Mouse (Mus musculus): Measurements from ENCODE around the gene Mmab. TPM values are rescaled to one million over a fixed set of nuclear protein-coding genes. Genes with fewer than 3 reads are reported as not detected.

Mmab gene
- 34.3 and 35.6 TPM in 2 replicates for polyA plus RNA-seq (2014; fragmentation: Nextera tagmentation; extraction: Ambion mirVana)

DNA sequence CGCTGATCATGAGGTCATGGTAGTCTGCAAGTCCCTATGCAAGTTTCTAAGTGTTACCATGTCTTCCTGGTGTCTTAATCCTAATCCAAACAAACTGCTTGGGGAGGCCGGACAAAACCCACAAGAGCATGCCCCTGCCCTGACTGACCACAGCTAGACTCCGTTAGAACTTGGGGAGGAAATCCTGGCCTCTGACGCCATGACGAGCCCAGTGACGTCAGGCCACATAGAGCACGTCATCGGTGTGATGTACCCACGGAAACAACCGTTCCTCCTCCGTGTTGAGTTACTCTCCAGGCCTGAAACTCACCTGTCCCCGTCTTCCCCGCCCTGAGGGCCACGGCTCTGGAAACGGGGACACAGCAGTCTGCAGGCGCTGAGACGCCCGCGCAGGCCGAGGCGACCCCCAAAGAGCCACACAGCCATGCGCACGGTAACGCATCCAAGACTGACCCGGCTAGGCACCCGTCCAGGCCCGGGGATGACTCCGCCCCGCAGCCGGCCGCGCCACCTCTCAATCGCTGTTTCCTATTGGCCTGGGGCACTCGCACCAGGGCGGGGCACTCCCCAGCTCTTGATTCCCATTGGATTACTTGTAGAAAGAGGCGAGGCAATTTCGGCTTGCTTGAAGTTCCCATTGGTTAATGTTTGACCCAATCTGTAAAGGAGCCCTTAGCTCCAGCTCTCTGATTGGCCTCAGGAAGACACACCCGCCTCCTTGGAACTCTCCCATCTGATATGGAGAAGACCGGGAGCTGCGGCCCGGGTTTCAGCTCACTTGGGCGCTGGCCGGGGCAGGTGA, at the start of gene Mmab, which contains the start of gene Mvk:
Gene Mmab, minus strand, starts transcription at position 495 of the 802 bp plus-strand sequence.
Gene Mvk, plus strand, starts transcription at position 704 of the 802 bp plus-strand sequence.
- H3K4me3 ChIP-seq (ENCODE audit: low read depth, low read length): peak within 1 kb of the TSS; percentile 82
- H3K27me3 ChIP-seq (replicated peaks; ENCODE audit: control insufficient read depth, insufficient read depth, low read length): no peaks in the 10 kb centered on the region
- peaks cover 8% of the 10 kb centered on the region for H3K4me1 ChIP-seq (replicated peaks; ENCODE audit: control insufficient read depth, insufficient read depth, low read length)
- DNase-seq (ENCODE audit: low spot score): peak; percentile 100
- WGBS: 1% methylated on average over 43 of the region's 43 CpGs
- H3K9me3 ChIP-seq (ENCODE audit: control insufficient read depth, low read length): no peaks in the 10 kb centered on the region
- peak within 1 kb of the TSS; percentile 25; the same call in 1 of the 2 replicates for H3K27ac ChIP-seq (ENCODE audit: low read depth)
- peak within 1 kb of the TSS; percentile 65 for H3K9ac ChIP-seq (ENCODE audit: low read length)
- ATAC-seq (replicated peaks; ENCODE audit: low FRiP score, low TSS enrichment, low read depth): peak; percentile 98
- peak within 1 kb of the TSS; percentile 95 for H3K4me2 ChIP-seq (ENCODE audit: low read length)
- peaks cover 25% of the 10 kb centered on the region for H3K36me3 ChIP-seq (ENCODE audit: control insufficient read depth, insufficient read depth, low read length)

DNA sequence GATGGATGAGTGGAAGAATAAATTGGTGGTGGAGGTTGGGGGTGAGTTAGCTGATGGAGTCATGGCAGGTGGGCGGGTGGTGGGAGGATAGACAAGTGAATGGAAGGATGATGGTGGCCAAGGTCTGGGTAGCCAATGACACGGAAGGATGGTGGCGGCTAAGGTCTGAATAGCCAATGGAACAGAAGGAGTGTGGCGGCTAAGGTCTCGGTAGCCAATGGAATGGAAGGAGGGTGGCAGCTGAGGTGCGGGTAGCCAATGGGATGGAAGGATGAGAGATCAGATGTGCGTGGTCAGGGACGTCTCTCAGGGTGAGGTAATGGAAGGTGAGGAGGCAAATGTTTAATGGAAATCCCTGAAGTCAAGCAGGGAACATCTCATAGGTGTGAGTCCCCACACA, 46.4 kb upstream of the Mmab start:
- H3K36me3 ChIP-seq (ENCODE audit: control insufficient read depth, insufficient read depth, low read length): no peaks in the 10 kb centered on the region
- H3K4me1 ChIP-seq (replicated peaks; ENCODE audit: control insufficient read depth, insufficient read depth, low read length): 0 out of 2 replicates have a peak, but pooled peaks cover 2% of the 10 kb centered on the region
- WGBS: 94% methylated on average over 8 of the region's 8 CpGs
- ATAC-seq (replicated peaks; ENCODE audit: low FRiP score, low TSS enrichment, low read depth) (no peak), DNase-seq (ENCODE audit: low spot score) (no peak)
- H3K27me3 ChIP-seq (replicated peaks; ENCODE audit: control insufficient read depth, insufficient read depth, low read length): no peaks in the 10 kb centered on the region
- no peaks in the 10 kb centered on the region for H3K9me3 ChIP-seq (ENCODE audit: control insufficient read depth, low read length)
- H3K27ac ChIP-seq (ENCODE audit: low read depth): no peak overlapping the region
- no peak overlapping the region for H3K4me3 ChIP-seq (ENCODE audit: low read depth, low read length)
- no peak overlapping the region for H3K9ac ChIP-seq (ENCODE audit: low read length)
- no peak overlapping the region for H3K4me2 ChIP-seq (ENCODE audit: low read length)

DNA sequence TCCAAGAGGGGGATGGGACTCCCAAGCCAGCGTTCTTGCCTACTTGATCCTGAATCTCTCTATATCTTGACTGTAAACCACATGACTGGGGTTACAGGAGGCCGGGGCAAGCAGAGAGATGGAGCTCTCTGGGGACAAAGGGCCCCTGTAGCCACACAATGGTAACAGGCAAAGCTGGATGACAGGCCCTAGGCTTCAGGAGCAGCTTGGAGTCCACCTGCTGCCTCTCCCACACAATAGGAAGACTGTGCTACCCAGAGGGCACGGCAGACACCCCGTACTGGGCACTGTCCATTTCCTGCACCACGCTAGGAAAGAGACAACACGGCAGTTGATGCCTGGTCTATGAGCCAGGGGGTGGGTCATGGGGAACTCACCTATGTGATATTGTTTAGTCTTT, 45.7 kb upstream of the Mmab start:
- DNase-seq (ENCODE audit: low spot score): no peak
- Histone ChIP-seq H3K9ac (ENCODE audit: low read length) (no peak overlapping the region), H3K4me3 (ENCODE audit: low read depth, low read length) (no peak overlapping the region), H3K27me3 (replicated peaks; ENCODE audit: control insufficient read depth, insufficient read depth, low read length) (no peaks in the 10 kb centered on the region), H3K4me2 (ENCODE audit: low read length) (no peak overlapping the region), H3K36me3 (ENCODE audit: control insufficient read depth, insufficient read depth, low read length) (no peaks in the 10 kb centered on the region), H3K9me3 (ENCODE audit: control insufficient read depth, low read length) (no peaks in the 10 kb centered on the region), H3K4me1 (replicated peaks; ENCODE audit: control insufficient read depth, insufficient read depth, low read length) (0 out of 2 replicates have a peak, but pooled peaks cover 2% of the 10 kb centered on the region), H3K27ac (ENCODE audit: low read depth) (no peak overlapping the region)
- no peak for ATAC-seq (replicated peaks; ENCODE audit: low FRiP score, low TSS enrichment, low read depth)
- WGBS: 81% methylated on average over 6 of the region's 6 CpGs

DNA sequence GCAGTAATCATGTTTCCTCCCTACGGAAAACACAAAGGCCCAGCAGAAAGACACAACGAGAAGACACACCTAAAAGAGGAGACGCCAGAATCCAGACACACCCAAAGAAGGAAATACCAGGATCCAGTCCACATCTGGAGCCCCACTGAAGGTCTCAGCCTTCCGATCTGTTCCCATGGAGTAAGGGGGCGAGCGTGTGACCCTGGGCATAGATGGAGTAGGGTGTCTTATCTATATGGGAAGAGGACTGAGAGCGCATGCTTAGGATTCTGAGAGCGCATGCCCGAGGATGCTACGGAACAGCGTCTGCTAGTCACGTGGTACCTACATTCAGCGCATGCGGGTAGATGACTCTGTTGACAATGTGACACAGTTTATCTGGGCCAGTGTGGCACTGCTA, 41.8 kb upstream of the Mmab start:
- H3K27me3 ChIP-seq (replicated peaks; ENCODE audit: control insufficient read depth, insufficient read depth, low read length): no peaks in the 10 kb centered on the region
- no peak overlapping the region for H3K9ac ChIP-seq (ENCODE audit: low read length)
- H3K9me3 ChIP-seq (ENCODE audit: control insufficient read depth, low read length): no peaks in the 10 kb centered on the region
- no peak overlapping the region for H3K4me2 ChIP-seq (ENCODE audit: low read length)
- no peak overlapping the region for H3K4me3 ChIP-seq (ENCODE audit: low read depth, low read length)
- DNase-seq (ENCODE audit: low spot score) (no peak), ATAC-seq (replicated peaks; ENCODE audit: low FRiP score, low TSS enrichment, low read depth) (no peak)
- no peak overlapping the region for H3K27ac ChIP-seq (ENCODE audit: low read depth)
- peaks cover 12% of the 10 kb centered on the region; the same call in 1 of the 2 replicates for H3K4me1 ChIP-seq (replicated peaks; ENCODE audit: control insufficient read depth, insufficient read depth, low read length)
- 90% methylated on average over 14 of the region's 14 CpGs for WGBS
- H3K36me3 ChIP-seq (ENCODE audit: control insufficient read depth, insufficient read depth, low read length): no peaks in the 10 kb centered on the region

DNA sequence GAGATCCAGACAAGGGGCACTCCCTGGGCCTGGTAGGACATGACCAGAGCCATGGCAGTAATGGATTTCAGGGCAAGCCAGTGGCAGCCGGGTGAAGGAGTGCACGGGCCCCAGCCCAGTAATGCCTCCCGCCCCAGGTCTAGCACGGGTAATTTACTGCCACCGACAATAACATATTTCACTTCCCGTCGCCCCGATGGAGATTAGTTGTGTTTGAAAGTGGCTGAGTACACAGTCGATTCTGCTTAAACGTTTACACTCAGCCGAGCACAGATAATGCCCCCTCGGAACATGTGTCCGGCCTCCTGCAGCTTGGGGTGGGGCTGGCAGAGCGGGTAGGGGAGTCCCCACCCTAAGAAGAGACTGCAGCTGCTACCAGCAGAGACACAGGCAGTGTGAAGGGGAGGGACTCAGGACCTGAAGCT, 38.7 kb upstream of the Mmab start:
- no peaks in the 10 kb centered on the region for H3K9me3 ChIP-seq (ENCODE audit: control insufficient read depth, low read length)
- H3K4me1 ChIP-seq (replicated peaks; ENCODE audit: control insufficient read depth, insufficient read depth, low read length): peaks cover 10% of the 10 kb centered on the region; the same call in 1 of the 2 replicates
- H3K27ac ChIP-seq (ENCODE audit: low read depth): no peak overlapping the region
- WGBS: 3% methylated on average over 14 of the region's 14 CpGs
- no peaks in the 10 kb centered on the region for H3K36me3 ChIP-seq (ENCODE audit: control insufficient read depth, insufficient read depth, low read length)
- DNase-seq (ENCODE audit: low spot score): no peak
- peak overlapping the region; percentile 31; the same call in 1 of the 2 replicates for H3K4me2 ChIP-seq (ENCODE audit: low read length)
- no peaks in the 10 kb centered on the region for H3K27me3 ChIP-seq (replicated peaks; ENCODE audit: control insufficient read depth, insufficient read depth, low read length)
- H3K9ac ChIP-seq (ENCODE audit: low read length): no peak overlapping the region
- H3K4me3 ChIP-seq (ENCODE audit: low read depth, low read length): no peak overlapping the region
- peak; percentile 59 for ATAC-seq (replicated peaks; ENCODE audit: low FRiP score, low TSS enrichment, low read depth)

DNA sequence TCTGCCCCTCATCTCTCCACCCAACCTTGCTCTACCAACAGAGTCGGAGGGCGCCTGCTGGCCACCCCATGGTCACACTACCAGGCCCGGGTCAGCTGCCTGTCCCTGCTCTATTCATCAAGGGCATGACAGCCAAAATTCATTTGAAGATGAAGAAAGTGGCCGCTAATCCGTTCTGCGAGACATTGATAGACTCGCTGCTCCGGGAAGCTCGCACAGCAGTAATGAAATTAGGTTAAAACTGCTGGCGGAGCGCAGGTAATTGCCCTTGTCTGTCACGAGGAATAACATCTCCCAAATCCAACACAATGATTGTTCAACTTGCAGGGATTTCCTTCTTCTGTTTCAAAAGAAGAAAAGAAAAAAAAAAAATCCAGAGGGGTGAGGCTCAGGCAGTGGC, 34.4 kb upstream of the Mmab start:
- Histone ChIP-seq H3K4me3 (ENCODE audit: low read depth, low read length) (no peak overlapping the region), H3K4me1 (replicated peaks; ENCODE audit: control insufficient read depth, insufficient read depth, low read length) (peaks cover 10% of the 10 kb centered on the region; the same call in 1 of the 2 replicates), H3K27ac (ENCODE audit: low read depth) (no peak overlapping the region), H3K4me2 (ENCODE audit: low read length) (no peak overlapping the region), H3K27me3 (replicated peaks; ENCODE audit: control insufficient read depth, insufficient read depth, low read length) (no peaks in the 10 kb centered on the region), H3K9ac (ENCODE audit: low read length) (no peak overlapping the region), H3K9me3 (ENCODE audit: control insufficient read depth, low read length) (no peaks in the 10 kb centered on the region), H3K36me3 (ENCODE audit: control insufficient read depth, insufficient read depth, low read length) (no peaks in the 10 kb centered on the region)
- ATAC-seq (replicated peaks; ENCODE audit: low FRiP score, low TSS enrichment, low read depth) (no peak), DNase-seq (ENCODE audit: low spot score) (no peak)
- 79% methylated on average over 12 of the region's 12 CpGs for WGBS

DNA sequence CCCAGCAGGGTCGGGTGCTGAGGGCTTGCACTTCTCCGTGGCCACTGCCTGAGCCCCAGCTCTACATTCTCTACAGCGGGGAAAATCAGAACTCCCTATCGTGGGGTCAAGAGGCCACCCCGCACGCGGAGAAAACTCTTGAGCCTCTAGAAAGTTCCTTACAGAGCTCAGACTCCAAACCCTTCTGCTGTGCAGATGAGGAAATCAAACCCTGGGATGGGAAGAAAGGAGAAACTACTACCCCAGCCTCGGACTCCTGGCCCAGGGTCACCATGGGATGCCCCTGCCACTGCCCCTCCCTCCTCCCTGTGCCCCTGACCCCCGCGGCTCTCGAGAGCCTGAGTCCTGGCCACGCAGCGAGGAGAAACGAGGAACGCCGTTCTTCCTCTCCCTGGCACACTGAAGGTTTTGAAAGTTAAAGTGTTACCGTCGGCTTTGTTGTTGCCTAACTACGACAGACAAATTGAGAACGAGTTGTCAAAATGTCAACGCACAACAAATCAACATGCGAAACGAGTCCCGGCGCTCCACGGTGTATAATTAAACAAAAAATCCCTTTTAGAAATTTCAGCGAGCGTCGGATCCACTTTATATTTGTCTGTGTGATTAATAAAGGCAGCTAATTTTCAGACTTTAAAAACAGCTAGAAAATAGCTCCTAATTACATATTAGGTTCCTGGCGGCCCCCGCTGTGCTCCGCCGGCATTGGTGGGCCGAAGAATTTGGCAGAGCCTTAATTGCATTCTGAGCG, 31.1 kb upstream of the Mmab start:
- 50% methylated on average over 35 of the region's 35 CpGs for WGBS
- no peaks in the 10 kb centered on the region for H3K36me3 ChIP-seq (ENCODE audit: control insufficient read depth, insufficient read depth, low read length)
- no peak overlapping the region for H3K4me2 ChIP-seq (ENCODE audit: low read length)
- peaks cover 2% of the 10 kb centered on the region; the same call in 1 of the 2 replicates for H3K9me3 ChIP-seq (ENCODE audit: control insufficient read depth, low read length)
- H3K27me3 ChIP-seq (replicated peaks; ENCODE audit: control insufficient read depth, insufficient read depth, low read length): no peaks in the 10 kb centered on the region
- DNase-seq (ENCODE audit: low spot score) (no peak), ATAC-seq (replicated peaks; ENCODE audit: low FRiP score, low TSS enrichment, low read depth) (no peak)
- no peak overlapping the region for H3K4me3 ChIP-seq (ENCODE audit: low read depth, low read length)
- H3K4me1 ChIP-seq (replicated peaks; ENCODE audit: control insufficient read depth, insufficient read depth, low read length): no peaks in the 10 kb centered on the region
- no peak overlapping the region for H3K9ac ChIP-seq (ENCODE audit: low read length)
- H3K27ac ChIP-seq (ENCODE audit: low read depth): no peak overlapping the region

DNA sequence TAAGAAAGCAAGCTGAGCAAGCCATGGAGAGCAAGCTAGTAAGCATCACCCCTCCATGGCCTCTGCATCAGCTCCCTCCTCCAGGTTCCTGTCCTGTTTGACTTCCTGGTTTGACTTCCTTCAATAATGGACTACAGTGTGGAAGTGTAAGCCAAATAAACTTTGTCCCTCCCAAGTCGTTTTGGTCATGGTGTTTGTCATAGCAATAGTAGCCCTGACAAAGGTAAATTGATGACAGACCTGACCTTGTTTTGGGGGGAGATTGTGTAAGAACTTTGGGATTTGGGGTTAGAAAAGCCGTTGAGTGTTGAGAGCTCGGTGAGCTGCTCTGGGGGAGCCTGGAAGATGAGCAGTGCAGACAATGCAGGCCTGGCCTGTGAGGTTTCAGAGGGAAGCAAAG, 26.5 kb upstream of the Mmab start:
- H3K27ac ChIP-seq (ENCODE audit: low read depth): peak overlapping the region; percentile 14; the same call in 1 of the 2 replicates
- H3K4me3 ChIP-seq (ENCODE audit: low read depth, low read length): no peak overlapping the region
- H3K4me2 ChIP-seq (ENCODE audit: low read length): no peak overlapping the region
- peaks cover 2% of the 10 kb centered on the region; the same call in 1 of the 2 replicates for H3K9me3 ChIP-seq (ENCODE audit: control insufficient read depth, low read length)
- no peak for DNase-seq (ENCODE audit: low spot score)
- H3K36me3 ChIP-seq (ENCODE audit: control insufficient read depth, insufficient read depth, low read length): no peaks in the 10 kb centered on the region
- WGBS: 63% methylated on average over 3 of the region's 3 CpGs
- peaks cover 19% of the 10 kb centered on the region for H3K4me1 ChIP-seq (replicated peaks; ENCODE audit: control insufficient read depth, insufficient read depth, low read length)
- no peak for ATAC-seq (replicated peaks; ENCODE audit: low FRiP score, low TSS enrichment, low read depth)
- no peak overlapping the region for H3K9ac ChIP-seq (ENCODE audit: low read length)
- H3K27me3 ChIP-seq (replicated peaks; ENCODE audit: control insufficient read depth, insufficient read depth, low read length): no peaks in the 10 kb centered on the region
